ENCODE assay signal across 7 mouse cellular contexts in the genomic region with DNA sequence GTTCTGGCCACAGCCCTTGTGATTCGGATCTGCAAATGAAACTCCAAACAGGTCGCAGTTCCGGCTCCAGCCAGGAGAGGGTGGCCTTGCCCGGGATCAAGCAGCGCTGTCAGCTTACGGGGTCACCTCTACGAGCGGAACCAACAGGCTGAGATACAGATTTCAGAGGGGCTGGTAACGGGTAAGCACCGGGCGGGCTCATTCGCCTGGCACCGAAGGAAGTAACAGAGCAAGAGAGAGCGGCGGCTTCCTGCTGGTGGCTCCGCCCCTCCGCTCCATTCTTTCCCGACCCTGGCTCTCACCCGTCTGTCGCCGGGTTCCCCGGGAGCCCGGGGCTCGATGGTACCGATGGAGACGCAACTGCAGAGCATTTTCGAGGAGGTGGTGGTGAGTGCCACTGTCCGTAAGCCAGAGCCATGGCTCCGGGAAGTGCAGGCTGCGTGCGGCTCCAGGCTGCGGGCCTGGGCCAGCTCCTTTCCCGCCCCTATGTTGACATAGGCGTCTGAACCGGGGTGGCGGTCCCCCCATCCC. TPM values are rescaled to one million over a fixed set of nuclear protein-coding genes. Genes with fewer than 3 reads are reported as not detected.
A peak's percentile ranks its signal among the peaks of the same experiment; 100 is the strongest.
DNase-seq lines count a peak whose midpoint lies in the region; ATAC-seq lines count a peak whose summit lies in the region.

A gene (plus strand): TSS at position 227 of the 531 bp plus-strand sequence.

- H3K4me1 ChIP-seq in embryonic facial prominence, embryonic 11.5 days (ENCODE audit: control insufficient read depth, insufficient read depth, low read length), result no peaks in the 10 kb centered on the region
- no peaks in the 10 kb centered on the region for H3K4me1 ChIP-seq in limb, embryonic 10.5 days
- peaks cover 3% of the 10 kb centered on the region for H3K4me1 ChIP-seq in midbrain, embryonic 13.5 days (replicated peaks)

- peaks cover 3% of the 10 kb centered on the region; the same call in 1 of the 2 replicates for H3K36me3 ChIP-seq in embryonic facial prominence, embryonic 11.5 days (replicated peaks; ENCODE audit: control insufficient read depth, insufficient read depth, low read depth, low read length)
- H3K36me3 ChIP-seq in limb, embryonic 10.5 days, result peaks cover 40% of the 10 kb centered on the region
- peaks cover 30% of the 10 kb centered on the region for H3K36me3 ChIP-seq in midbrain, embryonic 13.5 days

- WGBS in embryonic facial prominence, embryonic 11.5 days, result under 1% methylated on average over 36 of the region's 36 CpGs
- whole genome bisulfite sequencing in limb, embryonic 10.5 days, result under 1% methylated on average over 36 of the region's 36 CpGs
- under 1% methylated on average over 36 of the region's 36 CpGs for WGBS in midbrain, embryonic 13.5 days

- H3K4me2 ChIP-seq in embryonic facial prominence, embryonic 11.5 days (ENCODE audit: low read depth, low read length), result peak within 1 kb of the TSS; percentile 58
- peak within 1 kb of the TSS; percentile 71 for H3K4me2 ChIP-seq in midbrain, embryonic 13.5 days (replicated peaks)

- H3K9ac ChIP-seq in embryonic facial prominence, embryonic 11.5 days (replicated peaks; ENCODE audit: low read length), result peak within 1 kb of the TSS; percentile 83
- peak within 1 kb of the TSS; percentile 92 for H3K9ac ChIP-seq in midbrain, embryonic 13.5 days (replicated peaks)

- H3K27me3 ChIP-seq in embryonic facial prominence, embryonic 11.5 days (ENCODE audit: control insufficient read depth, insufficient read depth, low read length), result no peaks in the 10 kb centered on the region
- no peaks in the 10 kb centered on the region for H3K27me3 ChIP-seq in limb, embryonic 10.5 days (ENCODE audit: low read depth, poor library complexity, severe bottlenecking)
- H3K27me3 ChIP-seq in midbrain, embryonic 13.5 days, result no peaks in the 10 kb centered on the region

- H3K4me3 ChIP-seq in embryonic facial prominence, embryonic 11.5 days (ENCODE audit: low read depth, low read length), result peak within 1 kb of the TSS; percentile 73
- H3K4me3 ChIP-seq in limb, embryonic 10.5 days, result peak within 1 kb of the TSS; percentile 88
- peak within 1 kb of the TSS; percentile 90 for H3K4me3 ChIP-seq in midbrain, embryonic 13.5 days (replicated peaks)

- peak; percentile 98 for DNase-seq in adrenal gland, postnatal 14 days
- DNase-seq in embryonic facial prominence, embryonic 11.5 days (ENCODE audit: low spot score), result peak; percentile 97
- DNase-seq in kidney, adult 11 months, result peak; percentile 98
- peak; percentile 98 for DNase-seq in limb, embryonic 10.5 days (ENCODE audit: low spot score)
- peak; percentile 95 for DNase-seq in spleen, adult 12 weeks (ENCODE audit: low spot score)

- H3K27ac ChIP-seq in embryonic facial prominence, embryonic 11.5 days (replicated peaks; ENCODE audit: low read depth, low read length), result no peak within 1 kb of the TSS
- peak within 1 kb of the TSS; percentile 86 for H3K27ac ChIP-seq in limb, embryonic 10.5 days
- peak within 1 kb of the TSS; percentile 39 for H3K27ac ChIP-seq in midbrain, embryonic 13.5 days

- ATAC-seq in embryonic facial prominence, embryonic 11.5 days (replicated peaks; ENCODE audit: insufficient number of reproducible peaks, low FRiP score, low TSS enrichment, low read depth), result peak; percentile 99
- ATAC-seq in granulocyte monocyte progenitor cell, adult 5-6 weeks (replicated peaks; ENCODE audit: poor library complexity, severe bottlenecking), result peak; percentile 99
- ATAC-seq in midbrain, embryonic 13.5 days, result peak; percentile 100

- no peaks in the 10 kb centered on the region for H3K9me3 ChIP-seq in embryonic facial prominence, embryonic 11.5 days (replicated peaks; ENCODE audit: control insufficient read depth, low read length)
- no peaks in the 10 kb centered on the region for H3K9me3 ChIP-seq in limb, embryonic 10.5 days (replicated peaks)
- H3K9me3 ChIP-seq in midbrain, embryonic 13.5 days, result no peaks in the 10 kb centered on the region

RNA-seq across cellular contexts. Expression of the gene that starts here (rescaled TPM):
- total RNA-seq in adrenal gland, postnatal 14 days (2021), result 22.3 and 26.7 TPM in 2 replicates
- 31.4 and 35.6 TPM in 2 replicates for polyA plus RNA-seq in embryonic facial prominence, embryonic 11.5 days (2014; fragmentation: Nextera tagmentation; extraction: Ambion mirVana)
- 20.1 and 34.8 TPM in 2 replicates for total RNA-seq in granulocyte monocyte progenitor cell, adult 5-6 weeks (2014; fragmentation: Nextera tagmentation)
- 20.3 and 42.2 TPM in 2 replicates for total RNA-seq in granulocyte monocyte progenitor cell, adult 5-6 weeks (2017)
- polyA plus RNA-seq in limb, embryonic 10.5 days (2016; fragmentation: Nextera tagmentation; extraction: Ambion mirVana), result 29.7 and 34.7 TPM in 2 replicates
- polyA plus RNA-seq in midbrain, embryonic 13.5 days (2015; fragmentation: Nextera tagmentation; extraction: Ambion mirVana), result 30.5 and 32.8 TPM in 2 replicates
